Mouse (Mus musculus) left cerebral cortex, postnatal 10 days (tissue): Measurements from ENCODE around the gene Hdac9. TPM values are rescaled to one million over a fixed set of nuclear protein-coding genes. Genes with fewer than 3 reads are reported as not detected.
"Not testable (repeated sequence)": the region's sequence is repeated elsewhere in the genome, so short reads cannot be mapped to it uniquely, and the experiment has no call there.

Experiments
- DNase-seq, 2 experiments: peaks; one replicate each; pipeline ENCODE4 v3.0.0; 2021 to 2022; ENCODE audit warnings: low spot score in 2 of 2, mixed read lengths in 1 of 2; ENCODE audit errors: extremely low spot score in 1 of 2
- intact Hi-C: fragments of 180-260 bp; cut with DNase I; formaldehyde crosslinking; loops from one replicate; pipeline ENCODE4 v1.15.1; 2025
- total RNA-seq, 2 experiments: library from RNA; stranded (reverse); gene quantifications; 2 replicates each; pipeline ENCODE4 v1.2.3; 2021

Gene Hdac9
- total RNA-seq, 2 experiments from 2014 or later: 55.6 to 66.8 TPM

GRCm38 (mm10) chr12:34142743-34143142 is 774.2 kb downstream of the Hdac9 start:
- no peak for DNase-seq
- intact Hi-C loops: no loop called here

- intact Hi-C loops: no loop called here
Observed at GRCm38 (mm10) chr12:34113336-34113735, 803.6 kb downstream of the Hdac9 start.

DNA sequence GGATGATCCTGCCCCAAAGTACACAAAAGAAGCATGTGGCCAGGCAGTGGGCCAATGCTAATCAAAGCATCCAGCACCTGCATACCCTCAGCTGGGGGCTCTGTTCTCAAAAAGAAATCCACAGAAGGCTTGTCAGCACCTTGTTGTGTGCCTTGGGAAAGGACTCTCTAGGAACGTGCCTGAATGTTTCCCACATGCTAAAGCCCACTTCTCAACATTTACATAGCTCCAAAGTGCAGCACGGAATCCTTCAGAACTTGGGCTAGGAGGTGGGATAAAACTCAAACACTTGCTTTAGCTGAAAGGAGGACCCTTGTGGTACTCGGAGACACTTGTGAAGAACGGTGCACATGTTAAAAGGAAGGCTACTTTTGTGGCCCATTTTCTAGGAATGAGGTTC is 823.9 kb downstream of the Hdac9 start:
- intact Hi-C loops: no loop called here
- DNase-seq: no peak

More at GRCm38 (mm10) chr12:34113336-34113735, 803.6 kb downstream of the Hdac9 start:
- no peak for DNase-seq

DNA sequence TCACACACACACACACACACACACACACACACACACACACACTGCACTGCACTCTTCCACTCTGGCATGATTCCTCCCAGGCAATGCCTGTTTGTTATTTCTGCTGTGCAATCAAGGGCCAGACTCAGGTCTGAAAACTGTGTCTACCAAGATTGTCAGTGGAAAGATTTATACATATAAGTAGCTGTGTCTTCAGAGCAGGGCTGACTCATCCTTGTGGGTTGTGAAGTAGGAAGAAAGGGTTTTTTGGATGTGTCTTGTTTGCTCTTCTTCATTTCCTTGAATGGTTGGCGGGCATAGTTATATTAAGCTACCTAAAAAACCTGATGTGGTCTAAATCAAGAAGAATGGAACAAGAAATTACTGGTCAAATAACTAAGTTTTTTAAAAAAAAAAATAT is 825.0 kb downstream of the Hdac9 start:
- DNase-seq: no peak
- intact Hi-C loops: no loop called here

DNA sequence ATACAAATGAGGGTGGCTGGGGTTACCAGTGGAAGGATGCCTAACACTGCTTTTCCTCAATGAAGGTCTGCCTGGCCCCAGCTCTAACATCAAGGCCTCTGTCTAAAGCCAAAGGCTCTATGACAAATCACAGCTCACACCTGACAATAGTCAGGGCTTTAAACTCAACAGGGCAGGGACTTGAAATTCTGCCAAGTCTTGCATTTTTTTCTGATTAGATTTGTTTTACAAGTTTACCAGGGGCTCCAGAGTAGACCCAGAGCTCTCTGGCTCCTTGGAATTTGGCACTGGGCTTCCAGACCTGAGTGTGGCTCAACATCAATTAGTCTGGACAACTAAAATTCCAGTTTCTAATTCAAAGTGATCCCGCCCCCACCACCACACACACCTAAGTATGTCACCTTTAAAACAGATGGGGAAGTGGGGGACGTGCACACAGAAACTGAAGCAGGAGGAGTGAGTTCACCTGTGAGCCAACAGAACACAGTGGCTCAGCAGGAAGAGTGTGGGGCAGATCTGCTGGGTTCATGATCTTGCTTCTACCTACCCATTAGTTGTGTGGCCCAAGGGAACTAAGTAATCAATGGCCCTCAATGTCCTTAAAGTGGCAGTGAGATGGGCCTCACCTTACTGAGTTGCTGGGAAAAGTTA is 829.5 kb downstream of the Hdac9 start:
- DNase-seq: no peak
- intact Hi-C loops: no loop called here

- intact Hi-C loops: no loop called here
- DNase-seq: no peak
Observed at GRCm38 (mm10) chr12:34076981-34077380, 839.9 kb downstream of the Hdac9 start.

- intact Hi-C loops: no loop called here
- no peak for DNase-seq
Observed at GRCm38 (mm10) chr12:34075805-34076509, 840.9 kb downstream of the Hdac9 start.

DNA sequence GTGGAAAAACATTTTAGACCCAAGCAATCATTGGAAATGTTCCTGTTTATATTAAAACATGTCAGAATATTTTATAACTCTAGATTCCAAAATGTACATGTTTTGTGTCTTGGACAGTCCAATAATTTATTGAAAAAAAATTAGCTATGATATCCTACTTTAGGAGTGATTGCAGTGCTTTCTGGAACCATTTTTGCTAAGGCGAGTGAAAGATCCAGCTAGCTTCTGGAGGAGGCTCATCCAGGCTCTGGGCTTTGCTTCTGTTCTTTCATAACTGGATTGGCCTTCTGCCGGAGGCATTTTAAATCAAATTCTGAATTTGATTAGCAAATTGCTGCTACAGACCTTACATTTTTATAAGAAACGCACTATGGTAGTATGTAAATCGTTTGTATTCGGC is 864.4 kb downstream of the Hdac9 start:
- DNase-seq: no peak
- intact Hi-C loops: no loop called here

GRCm38 (mm10) chr12:34052036-34052435 is 864.9 kb downstream of the Hdac9 start:
- intact Hi-C loops: no loop called here
- no peak for DNase-seq

- intact Hi-C loops: no loop called here
- DNase-seq: no peak
Observed at GRCm38 (mm10) chr12:34051112-34051511, 865.8 kb downstream of the Hdac9 start.

DNA sequence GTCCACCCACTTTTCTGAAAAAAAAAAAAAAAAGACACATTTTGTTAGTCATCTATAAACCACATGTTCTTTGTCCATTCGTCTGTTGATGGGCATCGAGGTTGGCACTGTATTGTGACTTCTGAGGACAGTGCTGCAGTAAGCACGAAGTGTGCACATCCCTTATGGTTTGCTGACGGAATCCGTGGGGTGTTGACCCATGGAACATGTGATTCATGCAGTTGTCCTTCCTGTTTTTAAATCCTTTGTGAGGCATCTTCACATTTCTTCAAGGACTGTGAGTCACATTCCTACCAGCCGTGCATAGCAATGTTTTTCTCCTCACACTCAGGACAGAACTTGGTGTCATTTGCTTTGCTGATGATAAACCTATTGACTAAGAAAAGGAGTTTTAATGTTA is 875.9 kb downstream of the Hdac9 start:
- intact Hi-C loops: no loop called here
- DNase-seq: no peak

- intact Hi-C loops: no loop called here
- DNase-seq: no peak
Observed at GRCm38 (mm10) chr12:34040061-34040460, 876.8 kb downstream of the Hdac9 start.

DNA sequence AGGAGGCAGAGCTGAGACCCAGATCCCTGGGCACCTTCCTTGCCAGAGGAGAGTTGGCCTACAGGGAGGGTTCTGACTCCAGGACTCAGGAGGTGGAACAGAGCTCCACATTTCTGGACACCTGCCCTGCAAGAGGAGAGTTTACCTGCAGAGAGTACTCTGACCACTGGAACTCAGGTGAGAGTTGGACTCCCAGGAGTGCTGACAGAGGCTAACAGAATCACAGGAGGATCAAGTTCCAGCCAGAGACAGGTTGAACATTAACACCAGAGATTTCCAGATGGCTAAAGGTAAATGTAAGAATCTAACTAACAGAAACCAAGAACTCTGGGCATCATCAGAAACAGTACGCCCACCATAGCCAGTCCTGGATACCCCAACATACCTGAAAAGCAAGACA is 907.1 kb downstream of the Hdac9 start:
- DNase-seq, intact Hi-C loops: not testable (repeated sequence)

Other genes with a start within 250 kb of the Hdac9 start
- not detected for gene Prps1l1, start 67.7 kb upstream of the Hdac9 start, total RNA-seq
- gene Snx13, start 130.1 kb upstream of the Hdac9 start, total RNA-seq: 10 to 100 TPM; 51.8 to 54.6 TPM